Mouse (Mus musculus) small intestine, adult 2 months (tissue): ENCODE measurements at regions not wholly inside any gene's neighbourhood (a gene's known extent, or its start where the extent isn't known, plus 50 kb on each side); places are given as distances from the start of the nearest gene placed in this dataset.

Experiments used
- CTCF ChIP-seq: fragments of 200-500 bp; IDR thresholded peaks from 2 replicates; pipeline ENCODE4 v1.5.1; 2012; ENCODE audit warnings: low read depth, mild to moderate bottlenecking, control low read depth, inconsistent platforms, low read length, moderate library complexity, mixed read lengths; ENCODE audit not compliant: insufficient replicate concordance, insufficient read length; ENCODE audit errors: extremely low read depth
- POLR2A ChIP-seq: fragments of 200-500 bp; IDR thresholded peaks from 2 replicates; pipeline ENCODE4 v1.6.1; 2012; ENCODE audit warnings: low read depth, mild to moderate bottlenecking, control low read depth, inconsistent platforms, low read length, moderate library complexity

GRCm38 (mm10) chrX:50550297-50550696 lies 122.0 kb upstream of the Olfr1324 start:
- no peak for TF ChIP-seq POLR2A
- TF ChIP-seq CTCF: no peak
